Mouse (Mus musculus) adrenal gland, adult (tissue): ENCODE measurements around the gene Amy2a4.
"Not testable (repeated sequence)": the region's sequence is repeated elsewhere in the genome, so short reads cannot be mapped to it uniquely, and the experiment has no call there.

ENCODE experiments used
- DNase-seq, 2 experiments: peaks; one replicate each; pipeline ENCODE4 v3.0.0; 2022 to 2023; ENCODE audit warnings: low spot score in 1 of 2; ENCODE audit not compliant: inconsistent age in 2 of 2

The Amy2a4 gene

DNA sequence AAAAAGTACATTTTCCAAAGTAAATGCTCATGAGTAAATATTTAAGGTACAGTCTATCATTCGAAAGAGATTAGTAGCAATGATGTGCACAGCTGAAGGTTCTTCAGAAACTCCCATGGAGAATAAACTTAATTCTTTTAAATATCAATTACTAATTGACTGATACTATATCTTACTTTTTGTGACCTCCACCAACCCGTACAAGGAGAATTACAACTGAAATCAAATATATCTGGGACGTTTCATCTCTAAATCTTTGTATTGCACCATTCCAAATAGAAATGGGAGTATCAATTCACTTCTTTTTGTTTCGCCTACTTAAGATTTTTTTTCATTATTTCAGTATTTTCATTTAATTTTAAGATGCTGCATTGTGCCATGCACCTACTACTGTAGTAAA is at the start of gene Amy2a4:
Amy2a4 (minus strand) TSS at position 101 of the 400 bp plus-strand sequence.
- not testable (repeated sequence) for DNase-seq

DNA sequence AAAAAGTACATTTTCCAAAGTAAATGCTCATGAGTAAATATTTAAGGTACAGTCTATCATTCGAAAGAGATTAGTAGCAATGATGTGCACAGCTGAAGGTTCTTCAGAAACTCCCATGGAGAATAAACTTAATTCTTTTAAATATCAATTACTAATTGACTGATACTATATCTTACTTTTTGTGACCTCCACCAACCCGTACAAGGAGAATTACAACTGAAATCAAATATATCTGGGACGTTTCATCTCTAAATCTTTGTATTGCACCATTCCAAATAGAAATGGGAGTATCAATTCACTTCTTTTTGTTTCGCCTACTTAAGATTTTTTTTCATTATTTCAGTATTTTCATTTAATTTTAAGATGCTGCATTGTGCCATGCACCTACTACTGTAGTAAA is 32.7 kb upstream of the Amy2a4 start, which contains the start of gene Amy2a3:
Amy2a3 (minus strand) TSS at position 101 of the 400 bp plus-strand sequence.
- not testable (repeated sequence) for DNase-seq

GRCm38 (mm10) chr3:113312937-113313336 is 21.7 kb upstream of the Amy2a4 start:
- DNase-seq: not testable (repeated sequence)

DNA sequence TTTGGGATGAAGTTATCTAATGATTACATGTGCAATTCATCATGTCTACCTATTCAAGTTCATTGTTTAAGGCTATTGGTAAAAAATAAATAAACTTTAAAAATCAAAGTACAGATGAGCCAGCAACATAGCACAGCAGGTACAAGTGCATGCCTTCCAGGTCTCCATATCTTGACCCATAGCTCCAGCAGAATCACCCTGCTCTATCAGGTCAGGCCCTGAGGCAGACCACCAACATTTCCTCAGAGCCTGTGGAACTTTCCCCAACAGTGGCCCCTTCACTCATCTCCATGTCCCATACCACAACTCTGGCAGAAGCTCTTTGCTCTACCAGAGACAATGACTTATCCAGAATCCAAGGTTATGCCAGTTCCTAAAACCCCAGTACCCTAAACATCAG is 11.0 kb downstream of the Amy2a4 start:
- DNase-seq: not testable (repeated sequence)

GRCm38 (mm10) chr3:113279586-113279985 is 11.7 kb downstream of the Amy2a4 start:
- not testable (repeated sequence) for DNase-seq

DNA sequence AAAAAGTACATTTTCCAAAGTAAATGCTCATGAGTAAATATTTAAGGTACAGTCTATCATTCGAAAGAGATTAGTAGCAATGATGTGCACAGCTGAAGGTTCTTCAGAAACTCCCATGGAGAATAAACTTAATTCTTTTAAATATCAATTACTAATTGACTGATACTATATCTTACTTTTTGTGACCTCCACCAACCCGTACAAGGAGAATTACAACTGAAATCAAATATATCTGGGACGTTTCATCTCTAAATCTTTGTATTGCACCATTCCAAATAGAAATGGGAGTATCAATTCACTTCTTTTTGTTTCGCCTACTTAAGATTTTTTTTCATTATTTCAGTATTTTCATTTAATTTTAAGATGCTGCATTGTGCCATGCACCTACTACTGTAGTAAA is 32.5 kb downstream of the Amy2a4 start, which contains the start of gene Amy2a5:
Amy2a5 (minus strand) TSS at position 101 of the 400 bp plus-strand sequence.
- DNase-seq: not testable (repeated sequence)
